Mouse (Mus musculus): ENCODE measurements at regions not wholly inside any gene's neighbourhood (a gene's known extent, or its start where the extent isn't known, plus 50 kb on each side); places are given as distances from the start of the nearest gene placed in this dataset.
A peak's percentile ranks its signal among the peaks of the same experiment; 100 is the strongest.

DNA sequence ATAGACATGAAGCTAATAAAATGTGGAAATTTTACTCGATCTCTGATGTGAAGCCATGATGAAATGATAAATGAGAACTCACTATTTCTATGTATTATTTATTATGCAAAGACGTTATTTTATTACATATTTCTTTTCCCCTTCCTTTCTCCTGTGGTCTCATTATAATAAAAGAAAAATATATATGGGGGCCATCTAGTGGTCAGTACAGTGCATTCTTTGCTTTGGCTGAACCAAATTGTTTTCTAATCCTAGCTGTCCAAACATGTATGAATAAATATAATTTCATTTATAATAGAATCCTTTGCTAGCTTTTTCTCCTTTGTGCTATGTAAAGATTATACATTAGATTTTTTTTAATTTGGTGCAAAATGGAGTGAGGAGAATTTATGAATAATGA, 403.7 kb upstream of the Htr2c start:
- H3K4me3 ChIP-seq (ENCODE audit: low read depth, low read length), result no peak overlapping the region
- H3K27ac ChIP-seq (ENCODE audit: low read depth, low read length), result no peak overlapping the region
- no peaks in the 10 kb centered on the region for H3K9me3 ChIP-seq (ENCODE audit: low read length)
- WGBS, result 63% methylated on average over 2 of the region's 2 CpGs
- DNase-seq (ENCODE audit: low spot score) (no peak), ATAC-seq (ENCODE audit: low FRiP score) (no peak)
- peak; percentile 28 for TF ChIP-seq CTCF (IDR thresholded peaks at IDR 0.05)
- H3K27me3 ChIP-seq (ENCODE audit: insufficient read depth, low read length), result no peaks in the 10 kb centered on the region
- no peak overlapping the region for H3K4me2 ChIP-seq (ENCODE audit: low read depth, low read length, poor library complexity, severe bottlenecking)
- H3K4me1 ChIP-seq (ENCODE audit: insufficient read depth, low read length), result no peaks in the 10 kb centered on the region
- H3K36me3 ChIP-seq (ENCODE audit: insufficient read depth, low read length), result no peaks in the 10 kb centered on the region
- H3K9ac ChIP-seq (replicated peaks; ENCODE audit: low read length, poor library complexity, severe bottlenecking), result no peak overlapping the region

Measured in midbrain, postnatal 0 days (tissue).